Mouse (Mus musculus) retina, embryonic 14.5 days (tissue): ENCODE data around the gene Ddx46.
A peak's percentile ranks its signal among the peaks of the same experiment; 100 is the strongest.
"Not testable (repeated sequence)": the region's sequence is repeated elsewhere in the genome, so short reads cannot be mapped to it uniquely, and the experiment has no call there.

ENCODE experiments used
- DNase-seq: peaks from one replicate; pipeline ENCODE4 v3.0.0-alpha.2; 2015; ENCODE audit warnings: low spot score

Ddx46 gene

DNA sequence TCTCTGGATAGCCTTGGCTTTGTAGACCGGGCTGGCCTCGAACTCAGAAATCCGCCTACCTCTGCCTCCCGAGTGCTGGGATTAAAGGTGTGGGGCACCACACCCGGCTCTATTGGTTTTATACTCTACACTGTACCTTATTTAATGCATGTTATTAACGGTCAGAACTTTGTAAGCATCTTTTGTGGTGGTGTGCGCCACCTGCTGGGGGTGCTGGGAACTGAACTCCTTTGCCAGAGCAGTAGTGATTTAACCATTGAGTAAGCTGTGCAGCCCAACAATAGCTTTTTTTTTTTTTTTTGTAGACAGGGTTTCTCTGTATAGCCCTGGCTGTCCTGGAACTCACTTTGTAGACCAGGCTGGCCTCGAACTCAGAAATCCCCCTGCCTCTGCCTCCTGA lies 5.7 kb downstream of the Ddx46 start:
- peak; percentile 91 for DNase-seq

DNA sequence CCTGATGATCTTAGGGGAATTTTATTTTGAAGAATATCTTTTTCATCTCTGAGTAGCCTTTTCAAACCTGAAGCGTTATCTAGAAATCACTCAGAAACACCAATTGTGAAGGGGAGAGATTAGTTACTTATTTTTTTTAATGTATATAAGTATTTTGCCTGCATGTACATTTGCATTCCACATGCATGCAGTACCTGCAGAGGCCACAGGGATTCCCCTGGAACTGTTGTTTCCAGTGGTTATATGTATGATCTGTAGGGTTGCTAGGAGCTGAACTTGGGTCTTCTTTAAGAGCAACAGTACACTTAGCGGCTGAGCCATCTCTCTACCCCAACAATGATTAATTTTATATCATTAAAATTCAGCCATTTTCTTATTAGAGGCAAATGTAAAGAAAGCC lies 9.7 kb downstream of the Ddx46 start:
- DNase-seq: peak; percentile 58

DNA sequence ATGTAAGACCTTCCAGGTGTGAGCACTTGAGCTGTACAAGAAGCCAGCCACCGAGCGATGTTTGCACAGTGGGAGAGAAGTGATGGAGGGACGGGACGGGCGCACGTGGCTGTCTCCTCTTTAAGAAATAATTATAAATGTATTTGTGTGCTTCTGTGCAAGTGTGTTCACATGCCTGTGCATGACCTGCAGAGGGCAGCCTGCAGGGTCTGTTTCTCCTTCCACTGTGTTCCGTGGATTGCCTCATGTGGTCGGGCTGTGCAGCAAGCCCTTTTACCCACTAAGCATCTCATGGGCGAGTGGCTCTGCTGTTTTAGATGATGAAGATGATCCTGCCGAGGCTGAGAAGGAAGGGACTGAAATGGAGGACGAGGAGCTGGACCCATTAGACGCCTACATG lies 15.3 kb downstream of the Ddx46 start:
- DNase-seq: peak; percentile 4

DNA sequence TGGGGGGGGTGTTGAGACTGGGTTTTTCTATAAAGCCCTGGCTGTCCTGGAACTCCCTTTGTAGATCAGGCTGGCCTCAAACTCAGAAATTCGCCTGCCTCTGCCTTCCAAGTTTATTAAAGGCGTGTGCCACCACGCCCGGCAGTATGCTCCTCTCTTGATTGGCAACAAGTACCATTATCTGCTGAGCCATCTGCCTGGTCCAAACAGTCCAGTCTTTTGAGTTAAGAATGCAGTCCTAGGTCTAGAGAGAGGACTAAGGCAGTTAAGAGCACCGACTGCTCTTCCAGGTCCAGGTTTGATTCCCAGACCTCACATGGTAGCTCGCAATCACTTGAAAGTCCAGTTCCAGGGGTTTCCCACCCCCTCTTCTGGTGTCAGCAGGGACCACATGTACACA lies 16.2 kb downstream of the Ddx46 start:
- no peak for DNase-seq

DNA sequence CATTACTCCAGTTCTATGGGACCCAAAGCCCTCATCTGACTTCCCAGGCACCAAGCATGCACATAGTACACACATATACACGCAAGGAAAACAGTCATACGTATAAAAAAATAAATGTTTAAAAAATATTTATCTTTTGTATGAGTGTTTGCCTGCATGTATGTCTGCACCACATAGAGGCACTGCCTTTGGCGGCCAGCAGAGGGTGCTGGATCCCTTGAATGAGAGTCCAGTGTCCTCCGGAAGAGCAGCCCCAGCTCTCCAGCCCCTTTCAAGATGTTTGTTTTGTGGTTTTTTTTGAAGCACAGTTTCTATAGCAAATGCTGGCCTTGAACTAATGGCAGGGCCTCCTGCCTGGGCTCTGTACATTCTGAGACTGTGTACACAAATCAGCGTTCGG lies 33.7 kb downstream of the Ddx46 start:
- DNase-seq: peak; percentile 59

GRCm38 (mm10) chr13:55672711-55673110 lies 37.9 kb downstream of the Ddx46 start:
- DNase-seq: no peak

- no peak for DNase-seq
These were observed 42.5 kb downstream of the Ddx46 start for GRCm38 (mm10) chr13:55677364-55677763.

DNA sequence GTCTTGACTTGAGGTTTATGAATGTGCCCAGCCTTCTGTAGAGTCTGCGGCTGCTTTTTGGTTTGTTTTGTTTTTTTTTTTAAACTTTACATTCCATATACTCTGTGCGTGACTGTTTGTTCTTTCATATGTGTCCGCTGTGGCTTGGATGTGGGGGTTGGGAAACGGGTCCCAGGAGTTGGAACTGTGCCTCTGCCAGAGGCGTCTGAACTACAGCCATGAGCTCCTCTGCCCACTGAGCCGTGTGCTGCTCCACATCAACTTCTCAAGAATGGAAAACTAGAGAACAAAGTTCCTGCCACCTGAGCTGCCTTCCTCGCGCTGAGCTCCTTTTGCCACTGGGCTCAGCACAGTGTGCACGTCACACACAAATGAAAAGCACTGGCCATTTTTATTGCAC lies 47.4 kb downstream of the Ddx46 start:
- DNase-seq: no peak

- DNase-seq: no peak
These were observed 48.8 kb downstream of the Ddx46 start for GRCm38 (mm10) chr13:55683581-55683980.

DNA sequence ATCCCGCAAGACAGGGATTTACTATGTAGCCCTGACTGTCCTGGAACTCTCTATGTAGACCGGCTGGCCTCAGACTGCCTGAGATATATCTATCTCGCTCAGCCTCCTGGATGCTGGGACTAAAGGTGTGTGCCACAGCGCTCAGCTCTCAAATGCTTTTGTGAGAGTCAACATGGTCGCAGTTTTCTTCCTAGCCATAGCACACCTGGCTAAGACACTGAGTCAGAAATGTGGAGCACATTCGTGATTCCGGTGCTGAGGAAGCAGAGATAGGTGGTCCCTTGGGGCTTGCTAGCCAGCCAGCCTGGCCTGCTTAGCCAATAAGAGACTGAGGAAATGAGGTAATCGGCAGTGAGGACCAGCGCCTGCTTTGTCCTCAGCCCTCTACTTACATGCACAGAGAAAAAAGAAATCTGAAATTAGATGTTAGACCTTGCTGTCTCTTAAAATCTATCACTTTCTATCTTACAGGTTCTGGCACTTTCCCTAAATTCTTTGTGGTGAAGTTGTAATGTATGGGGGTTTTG lies 51.3 kb downstream of the Ddx46 start:
- DNase-seq: peak; percentile 55

DNA sequence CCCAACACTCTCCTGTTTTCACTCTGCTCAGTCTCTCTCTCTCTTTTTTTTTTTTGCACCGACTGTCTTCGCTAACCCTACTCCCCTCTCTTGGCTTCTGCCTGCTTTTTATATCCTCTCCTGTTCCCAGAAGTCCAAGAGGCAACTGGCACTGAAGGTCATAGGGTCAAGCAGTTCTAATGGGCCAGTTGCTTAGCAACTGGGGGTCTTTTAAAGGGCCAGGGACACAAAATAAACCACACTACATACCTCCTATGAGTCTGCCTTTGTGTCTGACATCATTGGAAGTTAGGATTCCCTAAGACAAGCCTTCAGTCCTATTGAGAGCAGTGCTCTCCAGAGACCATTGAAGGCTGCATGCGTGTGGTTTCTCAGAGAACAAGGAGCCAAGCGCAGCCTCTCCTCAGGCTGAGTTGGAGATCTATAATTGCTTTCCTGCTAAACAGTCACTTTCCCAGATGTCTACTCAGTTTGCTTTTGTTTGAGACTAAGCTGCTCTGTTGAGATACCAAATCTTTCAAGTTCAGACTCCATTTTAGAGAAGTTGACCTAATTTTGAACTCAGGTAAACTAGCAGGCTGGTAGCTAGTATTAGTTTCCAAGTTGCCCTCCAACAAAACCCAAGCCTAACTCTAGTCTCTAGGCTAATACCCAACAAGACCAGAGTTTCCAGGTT lies 53.2 kb downstream of the Ddx46 start:
- DNase-seq: peak; percentile 53

- DNase-seq: peak; percentile 96
These were observed 57.9 kb downstream of the Ddx46 start, which contains the start of gene B230219D22Rik for GRCm38 (mm10) chr13:55692535-55693242. Gene B230219D22Rik, plus strand, starts transcription at chr13:55693124.

DNA sequence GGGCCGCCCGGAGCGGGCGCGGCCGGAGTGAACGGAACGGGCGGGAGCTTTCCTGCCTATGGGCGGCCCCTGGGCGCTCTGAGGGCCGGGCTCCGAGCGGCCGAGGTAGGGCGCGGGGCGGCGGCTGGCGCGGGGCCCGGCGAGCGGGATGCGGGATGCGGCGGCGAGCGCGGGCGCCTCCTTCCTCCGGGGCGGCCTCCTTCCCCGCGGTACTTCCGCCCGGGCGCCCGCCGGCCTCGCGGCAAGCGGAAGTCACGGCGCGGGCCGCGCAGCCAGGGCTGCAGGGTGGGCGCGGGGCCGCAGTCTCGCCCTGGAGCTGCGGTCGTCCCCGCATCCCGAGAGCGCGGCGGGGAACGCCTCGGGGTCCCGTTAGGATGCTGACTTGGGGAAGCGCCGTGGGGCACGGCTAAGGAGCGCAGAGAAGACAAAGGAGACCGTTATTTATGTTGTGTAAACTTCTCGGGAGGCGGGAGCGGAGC lies 58.5 kb downstream of the Ddx46 start:
- DNase-seq: peak; percentile 52

DNA sequence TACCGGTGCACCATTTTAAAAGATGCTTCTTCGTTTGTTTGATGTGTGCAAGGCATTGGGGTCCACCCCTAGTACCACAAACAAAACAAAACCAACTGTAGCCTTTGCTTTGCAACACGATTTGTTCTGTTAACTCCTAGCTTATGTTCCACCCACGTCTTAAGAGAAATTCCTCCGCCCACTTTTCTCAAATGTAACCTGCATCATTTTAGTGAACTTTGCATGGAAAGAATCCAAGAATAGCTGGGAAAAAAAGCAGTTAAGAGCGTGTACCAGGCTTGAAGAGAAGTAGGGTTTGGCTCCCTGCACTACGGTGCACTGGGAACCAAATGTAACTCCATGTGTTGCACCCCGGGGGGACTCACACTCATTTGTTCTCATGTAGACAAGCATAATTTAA lies 59.3 kb downstream of the Ddx46 start:
- peak; percentile 17 for DNase-seq

DNA sequence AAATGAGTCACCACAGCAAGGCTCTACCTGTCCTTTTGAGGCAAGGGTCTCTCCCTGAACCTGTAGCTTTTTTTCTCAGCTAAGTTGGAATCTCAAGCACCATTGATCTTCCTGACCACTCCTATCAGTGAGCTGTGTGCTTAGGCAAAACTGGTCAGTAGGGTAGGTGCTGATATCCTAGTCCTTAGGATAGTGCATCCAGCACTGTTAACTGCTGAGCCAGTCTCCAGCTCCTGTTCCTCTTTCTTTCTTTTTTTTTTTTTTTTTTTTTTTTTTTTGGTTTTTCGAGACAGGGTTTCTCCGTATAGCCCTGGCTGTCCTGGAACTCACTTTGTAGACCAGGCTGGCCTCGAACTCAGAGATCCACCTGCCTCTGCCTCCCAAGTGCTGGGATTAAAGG lies 61.2 kb downstream of the Ddx46 start:
- not testable (repeated sequence) for DNase-seq

GRCm38 (mm10) chr13:55704301-55704700 lies 69.5 kb downstream of the Ddx46 start:
- DNase-seq: no peak

DNA sequence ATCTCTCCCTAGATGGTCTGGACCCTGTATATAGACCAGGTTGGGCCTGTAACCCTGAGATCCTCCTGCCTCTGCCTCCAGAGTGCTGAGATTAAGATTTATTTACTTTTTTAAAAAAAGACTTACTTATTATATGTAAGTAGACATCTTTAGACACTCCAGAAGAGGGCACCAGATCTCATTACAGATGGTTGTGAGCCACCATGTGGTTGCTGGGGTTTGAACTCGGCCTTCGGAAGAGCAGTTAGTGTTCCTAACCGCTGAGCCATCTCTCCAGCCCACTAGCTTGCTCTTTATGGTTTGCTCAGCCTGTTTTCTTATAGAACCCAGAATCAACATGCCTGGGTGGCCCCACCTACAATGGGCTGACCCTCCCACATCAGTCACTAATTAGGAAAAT lies 78.0 kb downstream of the Ddx46 start:
- DNase-seq: no peak

DNA sequence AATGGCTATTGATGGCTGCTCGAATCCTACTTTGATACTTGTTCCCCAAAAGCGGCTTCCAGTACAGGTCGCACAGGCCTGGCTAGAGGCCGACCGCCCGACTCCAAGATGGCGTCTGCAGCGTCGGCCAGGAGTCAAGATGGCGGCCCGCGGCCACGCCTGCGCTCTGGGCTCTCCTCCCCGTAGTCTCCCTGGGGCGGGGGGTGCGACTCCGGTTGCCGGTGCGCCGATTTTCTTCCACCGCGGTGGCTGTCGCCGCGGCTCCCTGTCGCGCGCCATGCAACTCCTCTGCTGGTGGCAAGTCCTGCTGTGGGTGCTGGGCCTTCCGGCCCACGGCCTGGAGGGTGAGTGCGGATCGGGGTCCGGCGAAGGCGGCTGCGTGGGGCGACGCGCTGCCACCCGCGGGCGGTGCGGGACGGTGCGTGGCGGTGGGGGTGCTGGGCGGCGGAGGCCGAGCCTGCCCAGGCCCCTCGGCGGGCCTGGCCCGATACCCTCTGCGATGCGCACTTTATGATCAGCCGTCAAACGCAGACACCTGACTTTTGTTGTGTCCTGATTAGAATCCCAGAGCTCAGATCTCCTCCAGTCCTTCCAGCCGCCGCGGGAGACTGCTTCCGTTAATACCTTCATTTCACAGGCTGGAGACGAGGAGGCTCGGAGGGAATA lies 79.8 kb downstream of the Ddx46 start, which contains the start of gene Txndc15:
TSS of gene Txndc15 (plus strand) at position 150 of the 666 bp plus-strand sequence.
- peak; percentile 92 for DNase-seq

- DNase-seq: no peak
These were observed 80.3 kb downstream of the Ddx46 start for GRCm38 (mm10) chr13:55715167-55715512.

GRCm38 (mm10) chr13:55715908-55716510 lies 81.2 kb downstream of the Ddx46 start:
- DNase-seq: no peak

DNA sequence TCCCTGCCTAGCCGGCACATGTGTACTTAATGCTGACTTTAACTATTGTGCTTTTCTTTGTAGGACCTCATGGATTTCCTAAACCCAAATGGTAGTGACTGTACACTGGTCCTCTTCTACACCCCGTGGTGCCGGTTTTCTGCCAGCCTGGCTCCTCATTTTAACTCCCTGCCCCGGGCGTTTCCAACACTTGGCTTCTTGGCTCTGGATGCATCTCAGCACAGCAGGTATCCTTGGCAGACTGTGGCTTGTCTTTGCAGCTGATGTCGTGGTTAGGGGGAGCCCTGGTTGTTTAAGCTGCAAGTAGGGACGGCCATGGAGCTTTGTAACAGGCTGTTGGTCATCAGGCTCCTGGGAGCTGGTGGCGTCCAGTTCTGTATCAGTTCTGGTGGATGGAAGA lies 86.7 kb downstream of the Ddx46 start:
- DNase-seq: no peak

GRCm38 (mm10) chr13:55721995-55722394 lies 87.2 kb downstream of the Ddx46 start:
- DNase-seq: no peak
